Mouse (Mus musculus): ENCODE results near the gene Dstyk.
"Not testable (repeated sequence)": the region's sequence is repeated elsewhere in the genome, so short reads cannot be mapped to it uniquely, and the experiment has no call there.

Dstyk gene

DNA sequence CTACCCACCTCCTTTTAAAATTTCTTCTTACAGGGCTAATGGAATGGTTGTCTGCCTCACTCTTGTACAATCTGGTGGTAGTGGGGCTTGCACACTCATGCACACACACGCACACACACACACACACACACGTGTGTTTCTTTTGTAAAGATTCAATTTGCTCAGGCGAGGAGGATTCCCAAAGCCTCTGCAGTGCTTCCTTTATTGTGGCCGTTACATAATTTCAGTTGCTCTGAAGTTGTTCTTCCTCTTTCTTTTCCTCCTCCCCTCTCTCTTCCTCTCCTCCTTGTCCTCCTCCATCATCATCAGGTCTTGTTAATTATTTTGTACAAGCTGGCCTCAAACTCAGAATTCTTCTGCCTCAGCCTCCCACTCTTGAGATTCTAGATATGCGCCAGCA is 20.0 kb downstream of the Dstyk start:
- no peak for DNase-seq

DNA sequence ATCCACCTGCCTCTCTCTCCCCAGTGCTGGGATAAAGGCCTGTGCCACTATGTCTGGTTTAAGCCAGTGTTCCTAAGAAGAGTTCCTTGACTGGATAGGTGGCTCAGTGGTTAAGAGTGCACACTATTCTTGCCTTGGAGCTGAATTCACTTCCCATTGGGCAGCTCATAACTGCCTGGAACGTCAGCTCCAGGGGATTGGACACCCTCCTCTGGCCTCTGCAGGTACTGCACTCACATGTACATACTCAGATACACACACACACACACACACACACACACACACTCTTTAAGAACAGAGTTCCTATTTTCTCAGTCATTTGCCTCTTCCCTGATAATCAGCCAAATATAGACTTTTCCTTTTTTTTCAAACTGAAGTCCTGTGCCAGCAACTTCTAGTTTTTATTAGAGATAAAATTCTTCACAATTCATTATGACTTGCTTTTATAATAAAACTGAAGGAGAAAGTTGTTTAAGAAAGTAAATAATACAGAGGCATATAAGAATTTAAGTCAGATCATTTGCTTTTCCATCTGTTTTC is 23.6 kb downstream of the Dstyk start:
- no peak for DNase-seq

DNA sequence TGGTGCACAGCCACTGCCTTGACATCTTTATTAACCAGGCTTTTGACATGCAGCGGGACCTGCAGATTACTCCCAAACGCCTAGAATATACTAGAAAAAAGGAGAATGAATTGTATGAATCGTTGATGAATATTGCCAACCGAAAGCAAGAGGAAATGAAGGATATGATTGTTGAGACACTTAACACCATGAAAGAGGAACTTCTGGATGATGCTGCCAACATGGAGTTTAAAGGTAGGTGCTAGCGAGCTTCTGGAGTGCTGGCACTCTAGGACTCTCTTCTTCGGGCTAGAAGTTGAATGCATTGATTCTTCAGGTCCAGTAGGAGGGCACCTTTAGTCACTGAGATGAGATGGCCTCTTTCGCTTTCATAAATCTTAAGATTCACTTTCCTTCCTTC is 32.4 kb downstream of the Dstyk start:
- DNase-seq = no peak

DNA sequence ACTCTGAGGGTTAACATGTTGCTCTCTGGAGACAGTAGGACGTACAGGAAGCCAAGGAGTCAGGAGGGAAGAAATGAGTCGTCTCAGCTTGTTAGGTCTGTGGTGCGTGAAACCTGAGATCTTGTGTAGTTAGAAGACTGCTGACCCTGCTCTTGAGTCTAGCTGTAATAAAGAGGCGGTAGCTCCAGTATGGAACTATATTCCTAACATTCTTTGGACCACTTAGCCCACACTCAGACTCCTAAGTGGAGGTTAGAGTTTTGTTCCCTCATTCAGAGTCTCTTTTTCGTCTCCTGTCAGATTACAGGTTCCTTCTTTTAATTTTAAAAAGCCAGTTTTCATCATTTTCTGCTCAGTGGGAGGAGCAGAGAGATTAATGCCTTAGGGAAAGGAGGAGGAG is 47.3 kb downstream of the Dstyk start:
- no peak for DNase-seq

DNA sequence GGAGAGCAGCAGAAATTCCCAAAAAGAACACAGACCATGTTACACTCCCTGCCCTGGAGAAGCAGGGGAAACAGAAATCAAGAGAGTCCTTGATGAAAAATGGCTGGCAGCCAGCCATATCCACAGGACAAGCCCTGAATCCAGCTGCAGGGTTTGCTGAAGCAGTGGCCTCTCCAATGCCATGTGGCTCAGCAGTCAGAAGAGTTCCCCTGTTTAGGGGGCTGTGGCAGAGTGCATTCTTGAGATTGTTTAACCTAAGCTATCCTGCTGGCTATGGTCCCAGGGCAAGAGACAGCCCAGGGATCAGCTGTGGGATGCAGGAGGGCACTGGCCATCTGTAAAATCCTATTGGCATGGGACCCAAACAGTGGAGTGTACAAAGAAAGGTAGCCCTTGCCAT is 51.6 kb downstream of the Dstyk start:
- peak; percentile 52 for DNase-seq

DNA sequence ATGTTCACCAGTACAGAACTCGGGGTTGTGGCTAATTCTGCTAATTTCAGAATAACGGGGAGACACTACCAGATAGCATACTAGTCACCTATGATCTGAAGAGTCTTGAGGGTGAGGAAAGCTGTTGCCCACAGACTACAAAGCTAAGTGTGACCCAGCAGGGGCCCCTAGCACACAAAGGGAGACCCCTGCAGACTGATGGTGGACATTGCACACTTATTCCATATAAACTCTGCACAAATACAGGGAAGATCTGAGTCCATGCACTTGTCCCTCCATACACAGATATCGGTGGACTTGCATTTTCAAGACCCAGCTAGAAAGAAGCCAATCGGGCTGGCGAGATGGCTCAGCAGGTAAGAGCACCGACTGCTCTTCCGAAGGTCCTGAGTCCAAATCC is 52.2 kb downstream of the Dstyk start:
- DNase-seq = no peak

DNA sequence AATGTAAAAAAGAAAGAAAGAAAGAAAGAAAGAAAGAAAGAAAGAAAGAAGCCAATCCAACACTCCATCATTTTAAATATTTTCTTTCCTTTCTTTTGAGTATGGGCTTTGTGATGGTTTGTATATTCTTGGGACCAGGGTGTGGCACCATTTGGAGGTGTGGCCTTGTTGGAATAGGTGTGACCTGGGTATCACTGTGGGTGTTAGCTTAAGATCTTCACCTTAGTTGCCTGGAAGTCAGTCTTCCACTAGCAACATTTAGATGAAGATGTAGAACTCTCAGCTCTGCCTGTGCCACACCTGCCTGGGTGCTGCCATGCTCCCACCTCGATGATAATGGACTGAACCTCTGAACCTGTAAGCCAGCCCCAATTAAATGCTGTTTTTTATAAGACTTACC is 52.7 kb downstream of the Dstyk start:
- not testable (repeated sequence) for DNase-seq

DNA sequence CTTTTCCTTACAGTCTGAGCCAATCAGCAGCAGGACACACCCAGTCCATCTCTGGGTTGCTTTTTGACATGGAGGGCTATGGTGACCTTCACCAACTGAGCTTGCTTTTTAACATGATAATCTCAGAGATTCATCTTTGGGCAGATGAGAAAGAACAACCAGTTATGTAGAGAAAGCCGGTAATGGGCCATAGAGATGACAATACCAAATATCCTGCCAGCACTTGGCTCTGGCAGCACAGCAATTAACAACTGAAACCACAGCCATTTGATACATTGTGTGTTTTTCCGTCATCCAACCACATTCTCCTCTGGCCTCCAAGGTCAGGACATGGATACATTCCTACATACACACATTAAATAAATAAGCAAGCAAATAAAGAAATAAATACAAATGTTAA is 53.7 kb downstream of the Dstyk start:
- DNase-seq = no peak

DNA sequence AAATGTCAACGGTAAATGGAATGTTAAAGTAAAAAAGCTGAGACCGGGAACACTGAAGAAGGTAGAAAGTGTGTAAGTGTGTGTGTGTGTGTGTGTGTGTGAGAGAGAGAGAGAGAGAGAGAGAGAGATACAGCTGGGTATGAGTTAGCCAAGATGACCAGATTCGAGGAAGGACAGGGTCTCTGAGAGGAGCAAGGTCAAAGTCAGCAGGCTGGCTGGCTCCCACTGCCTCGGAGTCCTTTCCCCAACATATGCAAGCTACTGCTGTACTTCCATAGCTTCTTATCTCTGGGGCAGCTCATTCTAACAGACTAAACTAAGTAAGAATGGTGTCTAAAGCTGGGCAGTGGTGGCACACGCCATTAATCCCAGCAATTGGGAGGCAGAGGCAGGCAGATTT is 54.1 kb downstream of the Dstyk start:
- DNase-seq = no peak

DNA sequence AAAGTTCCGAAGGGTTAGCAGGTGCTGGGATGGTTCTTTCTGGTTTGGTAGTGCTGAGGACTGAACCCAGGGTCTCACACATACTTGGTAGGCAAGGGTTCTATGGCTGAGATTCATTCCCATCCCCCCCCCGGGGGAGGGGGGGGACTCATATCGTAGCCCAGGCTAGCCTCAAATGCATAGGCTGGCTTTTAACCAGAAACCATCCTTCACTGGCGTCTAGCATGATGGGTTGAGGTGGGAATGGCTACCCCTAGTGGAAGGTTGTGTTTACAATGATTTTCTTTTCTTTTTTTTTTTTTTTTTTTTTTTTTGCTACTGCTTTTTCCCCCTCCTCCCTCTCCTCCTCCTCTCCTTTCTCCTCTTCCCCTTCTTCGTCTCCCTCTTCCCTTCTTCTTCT is 55.2 kb downstream of the Dstyk start:
- no peak for DNase-seq

DNA sequence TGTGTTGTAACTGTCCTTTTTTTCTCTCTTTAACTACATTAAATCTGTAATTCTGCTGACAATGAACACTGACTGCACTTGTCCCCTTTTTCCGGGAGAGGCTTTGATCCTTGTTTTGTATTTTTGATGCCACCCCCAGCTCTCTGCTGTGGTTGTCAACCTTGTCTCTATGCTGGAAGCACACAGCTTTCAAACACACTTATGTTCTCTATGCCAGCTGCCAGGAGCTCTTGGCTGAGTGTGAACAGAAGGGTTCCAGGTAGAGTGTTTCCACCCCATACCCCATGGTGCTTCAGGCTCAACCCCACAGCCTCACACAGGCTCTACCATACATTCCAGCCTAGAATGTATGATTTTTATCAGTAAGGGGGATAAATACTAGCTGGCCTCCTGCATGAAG is 57.1 kb downstream of the Dstyk start:
- DNase-seq = no peak

DNA sequence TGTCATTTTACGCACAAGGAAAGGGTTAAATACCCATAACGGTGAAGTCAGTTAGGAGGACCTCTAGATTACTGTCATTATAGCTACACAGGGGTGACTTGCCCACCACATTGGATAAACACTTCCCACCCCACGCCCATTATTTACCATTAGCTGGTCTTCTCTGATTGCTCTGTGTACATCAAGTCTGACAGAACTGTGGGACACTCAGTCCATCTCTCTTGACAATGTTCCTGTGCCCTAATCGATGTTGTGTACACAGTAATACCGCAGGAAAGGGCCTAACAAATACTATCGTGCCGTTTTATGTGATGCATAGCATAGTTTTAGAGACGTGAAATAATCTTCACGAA is 59.2 kb downstream of the Dstyk start:
- DNase-seq = no peak

DNA sequence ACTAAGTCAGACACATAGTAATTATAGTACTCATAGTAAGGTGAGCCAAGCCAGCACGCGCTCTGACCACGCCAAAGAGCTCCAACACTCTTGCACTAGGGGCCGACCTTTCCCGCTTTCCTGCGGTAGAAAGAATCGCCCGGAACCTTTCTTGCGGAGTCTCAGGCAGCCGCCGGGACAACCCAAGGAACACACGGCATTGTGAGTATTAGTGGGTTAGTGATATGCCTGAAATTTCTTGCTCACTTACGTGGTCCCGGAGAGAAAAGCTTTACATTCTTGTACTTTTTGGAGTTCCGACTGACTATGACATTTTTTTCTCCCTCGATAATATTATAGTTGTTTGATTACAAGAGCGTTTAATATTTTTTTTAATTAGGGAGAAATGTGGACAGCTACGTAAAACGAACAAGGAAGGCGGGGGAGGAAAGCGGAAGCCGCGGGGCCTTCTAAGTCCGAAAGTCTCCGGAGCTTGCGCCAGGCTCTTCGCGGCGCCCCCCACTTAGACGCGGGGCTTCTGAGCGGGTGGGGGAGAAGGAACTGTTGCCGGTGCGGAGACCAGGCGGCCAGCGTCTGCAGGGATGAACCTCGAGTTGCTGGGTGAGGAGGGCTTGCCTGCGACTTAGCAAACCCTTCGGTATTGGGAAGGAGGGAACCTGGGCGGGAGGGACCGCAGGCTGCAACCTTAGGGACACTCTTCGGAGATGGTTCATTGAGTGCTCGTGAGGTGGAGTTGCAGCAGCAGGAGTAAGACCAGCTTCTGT is 59.8 kb downstream of the Dstyk start, which contains the start of gene Rbbp5:
Rbbp5 (plus strand) TSS at position 438 of the 764 bp plus-strand sequence.
- DNase-seq = peak; percentile 92

DNA sequence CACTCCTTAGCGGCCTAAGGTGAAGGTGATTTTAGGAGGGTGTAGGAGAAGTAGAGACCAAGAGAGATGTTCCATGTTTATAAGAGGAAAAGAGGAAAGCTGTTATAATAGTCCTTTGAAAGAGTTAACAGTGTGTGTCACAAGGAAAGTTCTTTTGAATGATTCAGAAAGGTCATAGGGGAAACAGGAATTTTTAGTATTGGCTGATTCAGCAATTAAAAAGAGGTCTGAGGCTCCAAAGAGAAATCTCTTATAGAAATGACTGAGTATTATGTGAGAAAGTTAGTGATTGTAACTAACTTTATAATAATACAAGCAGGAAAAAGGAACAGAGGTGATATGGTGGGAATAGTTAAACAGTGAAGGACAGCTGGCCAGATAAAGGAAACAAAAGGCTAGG is 62.1 kb downstream of the Dstyk start:
- DNase-seq = no peak

DNA sequence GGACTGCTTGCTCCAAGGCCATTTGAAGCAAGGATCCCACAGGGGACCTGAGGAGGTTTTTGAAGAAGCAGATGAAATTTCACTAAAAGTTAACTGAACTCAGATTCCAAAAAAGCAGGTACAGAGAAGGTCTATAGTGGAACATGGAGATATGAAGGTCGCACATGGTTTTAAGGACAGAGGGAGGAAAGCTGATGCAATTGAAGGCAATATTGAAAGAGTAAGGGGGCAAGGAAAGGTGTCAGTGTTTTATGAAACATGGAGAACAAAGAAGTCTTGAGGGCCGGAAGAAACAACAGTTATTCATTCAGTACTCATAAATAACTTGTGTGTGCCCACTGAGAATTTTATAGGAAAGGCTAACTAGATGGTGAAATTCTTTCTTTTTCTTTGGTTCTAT is 64.3 kb downstream of the Dstyk start:
- no peak for DNase-seq

DNA sequence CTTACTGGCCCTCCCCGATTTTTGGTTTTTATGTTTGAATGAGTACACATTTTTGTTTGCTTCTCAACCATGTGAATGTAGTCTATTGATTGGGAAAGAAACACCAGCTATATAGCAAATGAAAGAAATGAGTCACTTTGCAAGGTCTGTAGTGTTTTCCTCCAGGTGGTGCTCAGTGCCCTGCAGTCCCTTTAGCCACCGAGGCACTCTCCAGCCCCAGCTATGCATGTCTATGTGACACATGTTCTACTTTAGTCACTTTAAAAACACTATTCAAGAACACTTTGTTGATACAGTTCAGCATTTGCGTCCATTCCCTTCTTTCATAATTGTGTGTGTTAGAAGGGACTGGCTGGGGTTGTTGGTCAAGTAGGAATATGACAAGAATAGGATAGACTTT is 65.9 kb downstream of the Dstyk start:
- DNase-seq = no peak

DNA sequence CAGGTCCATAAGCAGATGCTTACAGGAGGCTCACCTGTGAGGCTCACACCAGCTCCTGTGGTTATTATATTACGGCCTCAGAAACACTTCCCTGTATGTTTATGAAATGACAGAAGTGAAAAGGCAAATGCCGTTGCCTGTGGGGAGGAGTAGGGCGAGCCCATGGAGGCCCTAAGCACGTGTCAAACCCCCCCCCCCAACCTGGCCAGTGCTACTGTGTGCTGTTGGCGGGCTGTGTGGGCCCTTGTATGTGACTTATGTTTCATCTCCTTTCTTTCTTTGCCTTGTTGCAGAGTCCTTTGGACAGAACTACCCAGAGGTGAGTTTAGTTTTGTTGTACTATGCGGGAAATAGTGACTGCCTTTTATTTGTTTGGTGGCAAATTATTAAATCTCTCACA is 66.4 kb downstream of the Dstyk start:
- no peak for DNase-seq

DNA sequence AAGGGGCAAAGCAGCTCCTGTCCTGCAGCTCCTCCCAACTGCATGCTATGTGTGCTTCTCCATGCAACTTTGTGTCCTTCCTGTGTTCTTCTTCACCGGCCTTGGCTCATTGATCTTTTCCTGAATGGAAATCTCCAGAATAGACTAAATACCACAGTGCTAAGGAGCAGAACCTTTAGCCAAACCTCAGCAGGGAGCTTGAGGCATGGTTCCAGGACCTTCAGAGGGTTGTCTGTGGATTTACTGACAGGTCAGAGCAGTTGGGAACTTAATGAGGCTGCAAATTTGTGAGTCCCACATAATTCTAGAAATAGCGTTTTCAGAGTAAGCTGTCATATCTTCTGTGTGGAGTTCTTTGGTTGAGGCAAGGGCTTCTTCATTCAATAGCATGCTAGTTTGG is 83.2 kb downstream of the Dstyk start:
- DNase-seq = no peak

DNA sequence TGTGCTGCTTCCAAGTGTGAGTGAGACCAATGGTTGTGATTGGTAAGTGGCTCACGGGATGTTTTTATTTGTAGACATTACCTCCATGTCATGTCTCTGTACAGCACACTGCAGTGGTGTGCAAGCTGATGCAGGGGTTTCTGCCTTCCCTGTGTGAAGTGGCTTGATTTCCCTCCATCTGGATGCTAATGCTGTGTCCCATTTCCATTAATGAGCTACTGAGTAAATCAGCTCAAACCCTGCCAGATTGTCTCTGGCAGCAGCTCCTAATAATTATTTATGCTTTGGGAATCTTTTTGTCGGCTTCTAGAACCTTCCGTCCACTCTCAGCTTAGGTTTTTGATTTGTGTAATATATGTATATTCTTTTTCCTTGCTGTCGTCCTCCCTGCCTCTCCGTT is 87.8 kb downstream of the Dstyk start:
- DNase-seq = no peak

DNA sequence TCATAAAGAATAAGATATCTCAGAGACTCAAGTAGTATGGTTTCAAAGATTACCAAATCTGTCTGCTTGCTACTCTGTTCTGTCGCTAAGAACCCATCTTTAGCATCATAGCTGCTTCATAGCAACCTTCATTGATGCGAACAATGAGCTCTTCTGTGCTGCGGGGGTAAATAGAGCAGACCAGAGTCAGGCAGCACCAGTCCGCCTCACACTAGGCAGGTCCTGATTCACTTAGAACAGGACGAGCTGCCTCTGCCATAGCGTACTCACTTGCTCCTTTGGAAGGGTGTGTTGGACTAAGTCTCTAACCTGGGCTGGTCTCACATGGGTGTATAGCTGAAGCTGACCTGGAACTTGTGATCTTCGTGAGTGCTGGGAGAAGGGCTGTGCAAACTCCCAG is 88.7 kb downstream of the Dstyk start, which contains the start of gene Tmem81:
Tmem81 (plus strand) TSS at position 173 of the 400 bp plus-strand sequence.
- no peak for DNase-seq

DNA sequence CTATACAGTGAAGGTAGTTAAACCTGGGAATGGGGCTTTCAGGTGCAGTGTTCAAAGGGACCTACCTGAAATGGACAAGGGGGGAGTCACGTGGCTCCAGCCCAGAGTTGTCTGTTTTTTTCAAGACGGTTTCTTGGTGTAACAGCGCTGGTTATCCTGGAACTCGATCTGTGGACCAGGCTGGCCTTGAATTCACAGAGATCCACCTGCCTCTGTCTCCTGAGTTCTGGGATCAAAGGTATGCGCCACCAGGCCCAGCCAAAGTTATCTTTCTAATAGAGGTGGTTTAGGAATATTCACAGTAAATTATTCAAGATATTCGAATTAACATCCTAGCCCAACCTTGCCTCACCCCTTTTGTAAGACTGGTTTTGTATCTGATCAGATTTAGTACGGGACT is 89.3 kb downstream of the Dstyk start:
- DNase-seq = no peak

DNA sequence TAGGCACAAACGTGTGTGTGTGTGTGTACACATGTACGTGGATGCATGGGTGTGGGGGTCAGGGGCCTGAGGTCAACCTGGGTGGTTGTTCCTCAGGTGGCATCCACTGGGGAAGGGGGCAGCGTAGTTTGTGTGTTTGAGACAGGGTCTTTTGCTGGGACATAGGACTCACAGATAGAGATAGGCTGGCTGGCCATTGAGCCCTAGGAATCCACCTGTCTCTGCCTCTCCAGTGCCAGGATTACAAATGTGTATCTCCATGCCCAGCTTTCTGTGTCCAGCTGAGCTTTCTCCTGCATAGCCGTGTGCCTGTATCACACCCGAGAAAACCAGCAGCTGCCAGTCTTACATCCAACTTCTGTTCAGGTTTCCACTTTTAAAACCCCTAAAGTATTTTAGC is 92.4 kb downstream of the Dstyk start:
- no peak for DNase-seq

DNA sequence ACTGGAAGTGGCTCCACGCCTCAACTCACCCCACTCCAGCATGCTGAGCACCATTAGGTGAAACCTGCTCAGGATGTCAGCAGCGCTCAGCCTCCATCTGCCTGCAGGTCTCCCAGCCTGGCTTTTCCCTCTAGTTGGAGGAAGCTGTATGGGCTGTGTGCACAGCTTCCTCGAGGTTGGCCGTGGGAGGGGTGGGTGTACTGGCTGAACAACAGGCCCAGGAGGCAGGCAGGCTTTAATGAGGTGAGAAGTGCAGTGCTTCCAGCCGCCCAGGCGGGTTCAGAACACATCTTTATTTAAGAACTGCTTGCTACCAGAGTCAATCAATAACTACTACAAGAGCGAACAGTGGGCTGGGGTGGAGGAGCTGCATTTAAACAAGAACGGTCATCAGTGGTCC is 94.2 kb downstream of the Dstyk start:
- DNase-seq = no peak

DNA sequence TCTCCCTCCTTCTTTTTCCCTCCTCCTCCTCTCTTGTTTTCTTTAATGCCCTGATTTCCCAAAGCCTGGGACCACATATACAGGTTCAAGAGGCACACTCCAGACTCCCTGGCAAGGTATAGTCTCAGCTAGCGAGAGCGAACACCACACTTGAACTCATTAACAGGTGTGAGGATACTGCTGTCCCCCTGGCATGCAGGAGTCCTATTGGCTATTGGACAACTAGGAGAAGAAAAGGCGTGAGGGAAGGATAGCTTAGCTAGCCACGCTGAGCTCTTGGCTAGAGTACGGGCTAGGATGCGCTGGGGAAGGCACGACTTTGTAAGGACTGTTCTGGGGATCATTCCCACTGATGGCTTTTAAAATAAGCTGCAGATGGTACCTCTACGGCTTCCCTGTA is 94.8 kb downstream of the Dstyk start:
- DNase-seq = no peak

DNA sequence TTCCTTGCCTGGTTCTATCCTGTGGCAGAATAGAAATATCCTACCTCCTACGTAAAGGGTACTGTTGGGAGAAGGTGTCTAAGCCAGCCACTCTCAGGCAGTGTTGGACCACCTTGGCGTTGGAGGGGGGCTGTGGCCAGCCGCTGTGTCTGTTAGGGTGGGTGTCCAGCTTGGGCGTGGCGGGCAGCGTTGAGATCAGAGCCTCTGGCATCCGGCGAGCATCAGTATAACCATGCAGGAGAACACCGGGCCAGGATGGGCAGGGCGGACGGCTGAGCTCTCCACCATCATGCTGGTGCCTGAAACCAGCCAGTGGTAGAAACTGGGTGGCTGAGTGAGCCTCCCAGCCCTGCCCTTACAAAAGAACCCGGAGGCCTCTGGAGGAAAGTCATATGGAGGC is 98.0 kb downstream of the Dstyk start:
- no peak for DNase-seq
